Mouse (Mus musculus): ENCODE measurements around the gene Cdhr4. TPM values are rescaled to one million over a fixed set of nuclear protein-coding genes. Genes with fewer than 3 reads are reported as not detected.

Cdhr4 gene
- 1 to 10 TPM; 1.0 to 2.3 TPM for total RNA-seq (2021)

- no peak for DNase-seq
- intact Hi-C loops (cut with DNase I), result no loop called here
Measured at GRCm38 (mm10) chr9:107992197-107992596, at the start of gene Cdhr4. Gene Cdhr4 (plus strand): TSS chr9:107992497.

GRCm38 (mm10) chr9:107947241-107948194, 44.8 kb upstream of the Cdhr4 start:
- peak; percentile 79 for DNase-seq
- intact Hi-C loops (cut with DNase I), result no loop called here

- no peak for DNase-seq
- intact Hi-C loops (cut with DNase I), result no loop called here
Measured at GRCm38 (mm10) chr9:107949184-107949921, 42.9 kb upstream of the Cdhr4 start.

- DNase-seq, result no peak
- intact Hi-C loops (cut with DNase I), result no loop called here
Measured at GRCm38 (mm10) chr9:107949922-107950235, 42.4 kb upstream of the Cdhr4 start, which contains the start of gene Traip. Gene Traip (plus strand): TSS chr9:107950136.

- peak; percentile 94 for DNase-seq
- intact Hi-C loops (cut with DNase I), result no loop called here
Measured at GRCm38 (mm10) chr9:107950460-107951355, 41.6 kb upstream of the Cdhr4 start.

GRCm38 (mm10) chr9:107955613-107956289, 36.5 kb upstream of the Cdhr4 start:
- intact Hi-C loops (cut with DNase I), result no loop called here
- no peak for DNase-seq

- intact Hi-C loops (cut with DNase I), result no loop called here
- DNase-seq, result no peak
Measured at GRCm38 (mm10) chr9:107957141-107957540, 35.2 kb upstream of the Cdhr4 start.

GRCm38 (mm10) chr9:107959896-107960295, 32.4 kb upstream of the Cdhr4 start:
- intact Hi-C loops (cut with DNase I), result loop anchor here (5.0 to 10.0 kb wide), 2 partner anchors 58 to 95 kb away; partner anchors contain the start of gene Amigo3

GRCm38 (mm10) chr9:107960928-107961327, 31.4 kb upstream of the Cdhr4 start:
- DNase-seq, result no peak
- intact Hi-C loops (cut with DNase I), result loop anchor here (5.0 to 10.0 kb wide), 2 partner anchors 59 to 94 kb away; partner anchors contain the start of gene Amigo3

More at GRCm38 (mm10) chr9:107959896-107960295, 32.4 kb upstream of the Cdhr4 start:
- DNase-seq, result no peak

GRCm38 (mm10) chr9:107961351-107961762, 30.9 kb upstream of the Cdhr4 start:
- intact Hi-C loops (cut with DNase I), result loop anchor here (5.0 to 10.0 kb wide), 2 partner anchors 59 to 93 kb away; partner anchors contain the start of gene Amigo3
- peak; percentile 24 for DNase-seq

GRCm38 (mm10) chr9:107961881-107962280, 30.4 kb upstream of the Cdhr4 start:
- intact Hi-C loops (cut with DNase I), result loop anchor here (5.0 to 10.0 kb wide), 2 partner anchors 60 to 93 kb away; partner anchors contain the start of gene Amigo3
- peak; percentile 35 for DNase-seq

- DNase-seq, result no peak
- intact Hi-C loops (cut with DNase I), result loop anchor here (5.0 to 10.0 kb wide), 2 partner anchors 61 to 92 kb away; partner anchors contain the start of gene Amigo3
Measured at GRCm38 (mm10) chr9:107962916-107963315, 29.4 kb upstream of the Cdhr4 start.

GRCm38 (mm10) chr9:107963700-107964099, 28.6 kb upstream of the Cdhr4 start:
- DNase-seq, result peak; percentile 85
- intact Hi-C loops (cut with DNase I), result loop anchor here (5.0 to 10.0 kb wide), 2 partner anchors 61 to 91 kb away; partner anchors contain the start of gene Amigo3

GRCm38 (mm10) chr9:107964681-107965080, 27.6 kb upstream of the Cdhr4 start:
- intact Hi-C loops (cut with DNase I), result loop anchor here (5.0 to 10.0 kb wide), 2 partner anchors 62 to 90 kb away; partner anchors contain the start of gene Amigo3
- no peak for DNase-seq

- intact Hi-C loops (cut with DNase I), result loop anchor here (10.0 kb wide), 1 partner anchor 88 kb away; the partner anchor contains the start of gene Amigo3
- no peak for DNase-seq
Measured at GRCm38 (mm10) chr9:107966676-107967075, 25.6 kb upstream of the Cdhr4 start.

- DNase-seq, result no peak
- intact Hi-C loops (cut with DNase I), result loop anchor here (10.0 kb wide), 1 partner anchor 87 kb away; the partner anchor contains the start of gene Amigo3
Measured at GRCm38 (mm10) chr9:107967437-107967836, 24.9 kb upstream of the Cdhr4 start.

- intact Hi-C loops (cut with DNase I), result loop anchor here (10.0 kb wide), 1 partner anchor 86 kb away; the partner anchor contains the start of gene Amigo3
- DNase-seq, result no peak
Measured at GRCm38 (mm10) chr9:107968531-107968930, 23.8 kb upstream of the Cdhr4 start.

- intact Hi-C loops (cut with DNase I), result no loop called here
- DNase-seq, result no peak
Measured at GRCm38 (mm10) chr9:107970311-107970710, 22.0 kb upstream of the Cdhr4 start.

Data from left cerebral cortex, postnatal 4 days (tissue).